Mouse (Mus musculus) limb, embryonic 15.5 days (tissue): ENCODE data around the gene Elavl3. TPM values are rescaled to one million over a fixed set of nuclear protein-coding genes. Genes with fewer than 3 reads are reported as not detected.
A peak's percentile ranks its signal among the peaks of the same experiment; 100 is the strongest.

Source experiments
- ATAC-seq: fragments of 200-750 bp; cut with Nextera tagmentation; 2 replicates; pipeline ENCODE4 v1.8.0; 2017; ENCODE audit warnings: low read depth, moderate TSS enrichment; ENCODE audit not compliant: insufficient number of reproducible peaks, low FRiP score, low TSS enrichment
- H3K27ac ChIP-seq: fragments of 300-500 bp; sonication (generic); 2 replicates; pipeline ENCODE4 v1.5.1; 2015; ENCODE audit warnings: moderate library complexity, mild to moderate bottlenecking, inconsistent platforms
- H3K27me3 ChIP-seq: fragments of 300-500 bp; sonication (generic); 2 replicates; pipeline ENCODE4 v1.6.1; 2015; ENCODE audit warnings: inconsistent platforms
- H3K36me3 ChIP-seq: fragments of 300-500 bp; sonication (generic); 2 replicates; pipeline ENCODE4 v1.6.1; 2015; ENCODE audit warnings: inconsistent platforms
- H3K4me1 ChIP-seq: fragments of 300-500 bp; sonication (generic); 2 replicates; pipeline ENCODE4 v1.6.1; 2015; ENCODE audit warnings: inconsistent platforms
- H3K4me2 ChIP-seq: fragments of 300-500 bp; sonication (generic); 2 replicates; pipeline ENCODE4 v1.6.1; 2015; ENCODE audit warnings: mild to moderate bottlenecking, inconsistent platforms
- H3K4me3 ChIP-seq: fragments of 300-500 bp; sonication (generic); 2 replicates; pipeline ENCODE4 v1.5.1; 2015; ENCODE audit warnings: mild to moderate bottlenecking, inconsistent platforms
- H3K9ac ChIP-seq: fragments of 300-500 bp; sonication (generic); 2 replicates; pipeline ENCODE4 v1.6.1; 2015; ENCODE audit warnings: inconsistent platforms
- H3K9me3 ChIP-seq: fragments of 300-500 bp; sonication (generic); 2 replicates; pipeline ENCODE4 v1.6.1; 2016; ENCODE audit warnings: inconsistent platforms
- WGBS: fragments of 180-500 bp; shearing (Covaris S2); methylation state at CpG from one replicate; pipeline ENCODE4 v1.1.7; 2015; 5-methylcytosine and 5-hydroxymethylcytosine counted together
- polyA plus RNA-seq: library from polyadenylated mRNA; unstranded; fragments of >200 nt; fragmentation: Nextera tagmentation; extraction: Ambion mirVana; gene quantifications from 2 replicates; pipeline ENCODE4 v1.2.1, GENCODE M21; 2015

Elavl3 gene
- polyA plus RNA-seq, 1 experiment from 2014 or later = 0.10 TPM

DNA sequence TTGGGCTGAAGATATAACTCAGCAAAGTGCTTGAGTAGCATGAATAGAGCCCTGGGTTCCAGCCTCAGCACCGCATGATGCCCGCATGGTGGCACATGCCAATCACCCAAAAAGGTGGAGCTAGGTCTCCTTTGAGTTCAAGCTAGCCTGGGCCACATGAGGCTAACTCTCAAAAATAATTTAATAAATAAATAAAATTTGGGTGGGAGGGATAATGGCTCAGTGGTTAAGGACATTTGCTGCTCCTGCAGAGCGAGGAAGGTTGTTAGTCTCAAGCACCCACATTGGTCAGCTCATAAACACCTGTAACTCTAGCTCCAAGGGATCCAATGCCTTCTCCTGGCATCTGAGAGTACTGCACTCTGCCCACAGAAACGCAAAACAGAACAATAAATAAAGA is 50.2 kb downstream of the Elavl3 start:
- WGBS = 90% methylated on average over 4 of the region's 4 CpGs
- H3K27me3 ChIP-seq = no peaks in the 10 kb centered on the region; the same call in 1 of the 2 replicates
- H3K9me3 ChIP-seq = no peaks in the 10 kb centered on the region
- H3K9ac ChIP-seq = no peak overlapping the region
- H3K4me1 ChIP-seq = peaks cover 26% of the 10 kb centered on the region
- H3K27ac ChIP-seq = no peak overlapping the region
- H3K4me2 ChIP-seq = no peak overlapping the region
- H3K36me3 ChIP-seq = peaks cover 24% of the 10 kb centered on the region
- ATAC-seq = no peak
- H3K4me3 ChIP-seq = no peak overlapping the region

GRCm38 (mm10) chr9:22000296-22000695 is 51.5 kb downstream of the Elavl3 start:
- ATAC-seq = no peak
- no peak overlapping the region for H3K9ac ChIP-seq
- no peak overlapping the region for H3K4me2 ChIP-seq
- no peak overlapping the region for H3K4me3 ChIP-seq
- H3K36me3 ChIP-seq = peaks cover 11% of the 10 kb centered on the region
- peaks cover 24% of the 10 kb centered on the region for H3K4me1 ChIP-seq
- no peak overlapping the region for H3K27ac ChIP-seq
- 89% methylated on average over 6 of the region's 6 CpGs for WGBS
- no peaks in the 10 kb centered on the region for H3K9me3 ChIP-seq
- no peaks in the 10 kb centered on the region; the same call in 1 of the 2 replicates for H3K27me3 ChIP-seq

DNA sequence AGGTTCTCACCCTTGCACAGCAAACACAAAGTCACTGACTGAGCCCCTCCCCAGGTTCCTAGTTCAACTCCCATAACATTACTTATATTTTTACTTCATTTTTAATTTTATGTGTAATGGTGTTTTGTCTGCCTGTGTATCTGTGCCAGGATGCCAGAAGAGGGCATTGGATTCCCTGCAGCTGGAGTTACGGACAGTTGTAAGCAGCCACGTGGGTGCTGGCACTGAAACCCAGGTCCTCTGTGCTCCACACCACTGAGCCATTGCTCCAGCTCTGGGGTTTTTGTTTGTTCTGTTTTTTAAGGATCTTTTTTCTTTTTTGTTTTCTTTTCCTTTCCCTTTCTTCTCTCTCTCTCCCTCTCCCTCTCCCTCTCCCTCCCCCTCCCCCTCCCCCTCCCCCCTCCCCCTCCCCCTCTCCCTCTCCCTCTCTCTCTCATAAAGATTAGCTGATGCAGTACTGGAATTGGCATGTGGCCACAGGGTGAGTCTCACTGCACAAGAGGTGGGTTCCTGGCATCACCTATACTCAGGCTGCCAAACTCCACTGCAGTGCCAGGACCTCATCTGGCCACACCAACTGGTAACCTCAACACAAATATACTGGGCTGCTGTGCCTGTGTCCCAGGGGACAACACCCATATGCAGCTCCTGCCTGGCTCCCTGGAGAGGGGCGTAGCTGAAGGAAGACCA is 55.5 kb downstream of the Elavl3 start:
- Histone ChIP-seq H3K4me2 (no peak overlapping the region), H3K27me3 (peaks cover 22% of the 10 kb centered on the region), H3K4me3 (no peak overlapping the region), H3K36me3 (no peaks in the 10 kb centered on the region), H3K9me3 (no peaks in the 10 kb centered on the region), H3K4me1 (no peaks in the 10 kb centered on the region), H3K9ac (no peak overlapping the region), H3K27ac (no peak overlapping the region)
- WGBS = 82% methylated on average over 3 of the region's 3 CpGs
- no peak for ATAC-seq

GRCm38 (mm10) chr9:21992227-21992626 is 59.6 kb downstream of the Elavl3 start:
- Histone ChIP-seq H3K9ac (no peak overlapping the region), H3K27ac (no peak overlapping the region), H3K9me3 (no peaks in the 10 kb centered on the region), H3K4me3 (no peak overlapping the region), H3K4me2 (no peak overlapping the region), H3K4me1 (peaks cover 25% of the 10 kb centered on the region), H3K36me3 (no peaks in the 10 kb centered on the region), H3K27me3 (peaks cover 63% of the 10 kb centered on the region)
- 75% methylated on average over 4 of the region's 4 CpGs for WGBS
- no peak for ATAC-seq

GRCm38 (mm10) chr9:21989230-21990110 is 62.4 kb downstream of the Elavl3 start, which contains the start of gene Rgl3:
Rgl3 (minus strand) TSS chr9:21989446.
- H3K27ac ChIP-seq = no peak within 1 kb of the TSS

GRCm38 (mm10) chr9:21988421-21989101 is 63.3 kb downstream of the Elavl3 start:
- H3K27ac ChIP-seq = no peak overlapping the region
- H3K9ac ChIP-seq = peak overlapping the region; percentile 26; the same call in 1 of the 2 replicates
- under 1% methylated on average over 32 of the region's 32 CpGs for WGBS
- H3K4me3 ChIP-seq = peak overlapping the region; percentile 33
- H3K4me1 ChIP-seq = peaks cover 25% of the 10 kb centered on the region
- H3K4me2 ChIP-seq = peak overlapping the region; percentile 56
- H3K36me3 ChIP-seq = no peaks in the 10 kb centered on the region
- no peaks in the 10 kb centered on the region for H3K9me3 ChIP-seq
- peaks cover 85% of the 10 kb centered on the region for H3K27me3 ChIP-seq
- ATAC-seq = no peak

More at GRCm38 (mm10) chr9:21989230-21990110, 62.4 kb downstream of the Elavl3 start, which contains the start of gene Rgl3:
- 2% methylated on average over 41 of the region's 42 CpGs for WGBS
- Histone ChIP-seq H3K4me2 (peak within 1 kb of the TSS; percentile 56), H3K36me3 (no peaks in the 10 kb centered on the region), H3K9ac (peak within 1 kb of the TSS; percentile 26; the same call in 1 of the 2 replicates), H3K4me1 (peaks cover 25% of the 10 kb centered on the region), H3K4me3 (peak within 1 kb of the TSS; percentile 33), H3K9me3 (no peaks in the 10 kb centered on the region), H3K27me3 (peaks cover 81% of the 10 kb centered on the region)
- ATAC-seq = no peak

- Histone ChIP-seq H3K36me3 (no peaks in the 10 kb centered on the region), H3K9ac (no peak overlapping the region), H3K9me3 (no peaks in the 10 kb centered on the region), H3K4me2 (peak overlapping the region; percentile 56; the same call in 1 of the 2 replicates), H3K4me3 (no peak overlapping the region), H3K27me3 (peaks cover 79% of the 10 kb centered on the region), H3K4me1 (peaks cover 25% of the 10 kb centered on the region), H3K27ac (no peak overlapping the region)
- WGBS = 9% methylated on average over 36 of the region's 36 CpGs
- no peak for ATAC-seq
Measured at GRCm38 (mm10) chr9:21987592-21988342, 64.1 kb downstream of the Elavl3 start.

DNA sequence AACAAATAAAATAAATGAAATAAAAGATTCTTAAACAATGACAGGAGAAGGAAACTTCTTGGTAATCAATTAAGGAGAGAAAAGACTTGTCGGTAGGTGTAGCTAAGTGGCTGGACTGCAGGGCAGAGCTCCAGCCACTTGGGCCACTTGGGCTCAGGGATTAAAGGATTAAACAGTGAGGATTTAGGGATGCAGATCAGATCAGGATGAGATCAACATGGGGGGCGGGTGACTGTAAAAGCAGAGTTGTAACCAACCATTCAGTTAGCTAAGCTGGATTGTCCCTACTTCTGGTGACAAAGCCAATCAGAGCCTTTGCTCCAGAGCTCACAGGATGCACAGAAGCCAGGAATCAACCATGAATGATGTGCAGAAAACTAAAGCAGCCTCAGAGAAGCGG is 67.9 kb downstream of the Elavl3 start:
- no peaks in the 10 kb centered on the region for H3K36me3 ChIP-seq
- ATAC-seq = no peak
- peaks cover 13% of the 10 kb centered on the region for H3K4me1 ChIP-seq
- no peak overlapping the region for H3K4me2 ChIP-seq
- no peak overlapping the region for H3K4me3 ChIP-seq
- peaks cover 41% of the 10 kb centered on the region for H3K27me3 ChIP-seq
- H3K9ac ChIP-seq = no peak overlapping the region
- no peak overlapping the region for H3K27ac ChIP-seq
- WGBS = 31% methylated on average over 3 of the region's 3 CpGs
- no peaks in the 10 kb centered on the region for H3K9me3 ChIP-seq

DNA sequence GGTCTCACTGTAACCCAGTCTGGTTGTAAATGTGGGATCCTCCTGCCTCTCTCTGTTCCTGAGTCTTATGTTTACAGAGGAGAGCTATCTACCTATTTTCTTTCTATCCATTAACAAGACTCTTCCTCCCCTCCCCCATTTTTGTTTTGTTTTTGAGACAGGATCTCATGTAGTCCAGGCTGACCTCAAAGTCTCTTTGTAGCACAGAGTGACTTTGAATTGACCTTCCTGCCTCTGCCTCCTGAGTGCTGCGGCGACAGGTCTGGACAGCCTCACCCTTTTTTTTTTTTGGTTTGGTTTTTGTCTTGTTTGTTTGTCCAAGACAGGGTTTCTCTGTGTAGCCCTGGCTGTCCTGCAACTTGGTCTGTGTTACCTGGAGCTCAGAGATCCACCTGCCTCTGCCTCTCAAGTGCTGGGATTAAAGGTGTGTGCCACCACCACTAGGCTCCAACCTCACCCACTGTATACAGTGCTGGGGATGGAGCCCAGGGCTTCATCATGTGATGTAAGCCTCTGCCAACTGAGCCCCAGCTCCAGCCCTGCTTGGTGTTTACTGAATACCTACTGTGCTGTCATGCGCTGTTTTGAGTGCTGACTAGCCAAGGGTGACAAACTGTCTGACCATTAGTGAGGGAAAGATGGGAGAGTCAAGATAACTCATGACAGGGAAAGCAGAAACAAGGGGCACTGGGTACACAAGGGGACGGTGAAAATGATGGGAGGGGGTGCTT is 73.3 kb downstream of the Elavl3 start:
- ATAC-seq = no peak
- H3K36me3 ChIP-seq = no peaks in the 10 kb centered on the region
- no peak overlapping the region for H3K9ac ChIP-seq
- no peak overlapping the region for H3K4me2 ChIP-seq
- H3K4me1 ChIP-seq = no peaks in the 10 kb centered on the region
- no peaks in the 10 kb centered on the region for H3K9me3 ChIP-seq
- H3K4me3 ChIP-seq = no peak overlapping the region
- 0 out of 2 replicates have a peak, but pooled peaks cover 1% of the 10 kb centered on the region for H3K27me3 ChIP-seq
- H3K27ac ChIP-seq = no peak overlapping the region
- 88% methylated on average over 4 of the region's 4 CpGs for WGBS

- Histone ChIP-seq H3K27ac (no peak overlapping the region), H3K36me3 (no peaks in the 10 kb centered on the region), H3K9me3 (no peaks in the 10 kb centered on the region), H3K9ac (no peak overlapping the region), H3K4me3 (no peak overlapping the region), H3K4me1 (no peaks in the 10 kb centered on the region), H3K4me2 (no peak overlapping the region), H3K27me3 (no peaks in the 10 kb centered on the region)
- WGBS = 25% methylated on average over 2 of the region's 2 CpGs
- no peak for ATAC-seq
Measured at GRCm38 (mm10) chr9:21977972-21978371, 73.9 kb downstream of the Elavl3 start.

DNA sequence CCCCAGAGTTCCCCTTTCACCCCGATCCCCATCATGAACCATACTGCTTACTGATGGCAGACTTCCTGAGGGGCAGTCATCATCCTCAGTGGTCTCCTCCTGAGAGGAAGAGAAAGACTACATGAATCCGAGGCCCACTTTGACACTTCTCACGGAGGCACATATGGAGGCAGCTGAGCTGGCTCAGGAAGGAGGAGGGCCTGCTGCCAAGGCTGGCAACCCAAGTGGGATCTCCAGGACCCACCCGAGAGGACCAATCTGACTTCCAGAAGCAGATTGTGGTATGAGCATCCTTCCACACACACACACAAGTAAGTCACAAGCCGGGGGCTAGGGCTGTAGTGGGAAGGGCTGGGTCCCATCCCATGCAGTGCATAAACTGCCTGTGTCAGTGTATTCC is 74.5 kb downstream of the Elavl3 start:
- no peaks in the 10 kb centered on the region for H3K4me1 ChIP-seq
- WGBS = 89% methylated on average over 5 of the region's 5 CpGs
- H3K9ac ChIP-seq = no peak overlapping the region
- H3K4me3 ChIP-seq = no peak overlapping the region
- no peaks in the 10 kb centered on the region for H3K27me3 ChIP-seq
- H3K36me3 ChIP-seq = no peaks in the 10 kb centered on the region
- H3K4me2 ChIP-seq = no peak overlapping the region
- H3K9me3 ChIP-seq = no peaks in the 10 kb centered on the region
- H3K27ac ChIP-seq = no peak overlapping the region
- no peak for ATAC-seq
